Mouse (Mus musculus) heart, adult 2 months (tissue): ENCODE results near the gene Dmrt3. TPM values are rescaled to one million over a fixed set of nuclear protein-coding genes. Genes with fewer than 3 reads are reported as not detected.
A peak's percentile ranks its signal among the peaks of the same experiment; 100 is the strongest.

Experiments
- DNase-seq, 2 experiments: peaks; one replicate each; pipeline ENCODE4 v3.0.0; 2021
- H3K27ac ChIP-seq: fragments of 200-600 bp; 2 replicates; pipeline ENCODE4 v1.8.1; 2022
- H3K27me3 ChIP-seq: fragments of 200-500 bp; 2 replicates; pipeline ENCODE4 v1.6.1; 2012; ENCODE audit warnings: mild to moderate bottlenecking, low read length, inconsistent platforms, mixed read lengths; ENCODE audit not compliant: control insufficient read depth, insufficient read depth
- H3K36me3 ChIP-seq: fragments of 200-500 bp; 2 replicates; pipeline ENCODE4 v1.6.1; 2012; ENCODE audit warnings: low read length, inconsistent platforms; ENCODE audit not compliant: control insufficient read depth, insufficient read depth
- H3K4me1 ChIP-seq: fragments of 200-500 bp; 2 replicates; pipeline ENCODE4 v1.6.1; 2011; ENCODE audit warnings: low read length; ENCODE audit not compliant: control insufficient read depth, insufficient read depth
- H3K4me3 ChIP-seq: fragments of 200-600 bp; 2 replicates; pipeline ENCODE4 v1.8.1; 2022
- H3K79me2 ChIP-seq: fragments of 200-500 bp; replicated peaks from 2 replicates; pipeline ENCODE4 v1.6.1; 2012; ENCODE audit warnings: mild to moderate bottlenecking, inconsistent platforms, low read length, moderate library complexity, mixed read lengths; ENCODE audit not compliant: control insufficient read depth, insufficient read depth
- H3K9ac ChIP-seq: fragments of 200-500 bp; 2 replicates; pipeline ENCODE4 v1.6.1; 2012; ENCODE audit warnings: low read depth, mild to moderate bottlenecking, control low read depth, inconsistent platforms, low read length, mixed read lengths
- CTCF ChIP-seq: fragments of 200-600 bp; IDR thresholded peaks from 2 replicates; pipeline ENCODE4 v1.8.1; 2022; ENCODE audit warnings: antibody characterized with exemption, mild to moderate bottlenecking, moderate library complexity
- EP300 ChIP-seq: fragments of 200-500 bp; IDR thresholded peaks from 2 replicates; pipeline ENCODE4 v1.6.1; 2011; ENCODE audit warnings: low read depth, low read length, control low read depth; ENCODE audit not compliant: insufficient read depth
- POLR2A ChIP-seq: fragments of 200-500 bp; IDR thresholded peaks from 2 replicates; pipeline ENCODE4 v1.6.1; 2011; ENCODE audit warnings: mild to moderate bottlenecking, low read depth, low read length, control low read depth; ENCODE audit not compliant: insufficient read depth
- WGBS: fragments of 180-500 bp; shearing (Covaris S2); methylation state at CpG from one replicate; pipeline ENCODE4 v1.1.7; 2018; 5-methylcytosine and 5-hydroxymethylcytosine counted together
- intact Hi-C: fragments of 180-260 bp; cut with DNase I; formaldehyde crosslinking; loops from one replicate; pipeline ENCODE4 v1.15.1; 2025
- polyA plus RNA-seq: library from polyadenylated mRNA; depleted of rRNA; stranded (reverse); fragments of >200 nt; gene quantifications from 2 replicates; pipeline ENCODE4 v1.2.3, GENCODE M21; 2012
- total RNA-seq, 2 experiments: library from RNA; stranded (reverse); gene quantifications; 2 replicates each; pipeline ENCODE4 v1.2.3; 2021

Dmrt3 gene
- total and polyA plus RNA-seq, 3 experiments, result 0.37 TPM; not detected in 2

- 15% methylated on average over 22 of the region's 22 CpGs for WGBS
- Histone ChIP-seq H3K4me1 (no peaks in the 10 kb centered on the region), H3K27ac (no peak overlapping the region), H3K27me3 (no peaks in the 10 kb centered on the region), H3K36me3 (no peaks in the 10 kb centered on the region), H3K4me3 (no peak overlapping the region), H3K9ac (no peak overlapping the region), H3K79me2 (no peaks in the 10 kb centered on the region)
- TF ChIP-seq CTCF, result peak; percentile 92
- no peak for TF ChIP-seq POLR2A
- 0 out of 2 replicates have a peak, but pooled peaks have one; percentile 30 for TF ChIP-seq EP300
- DNase-seq, result peak; percentile 46 to 64
- intact Hi-C loops, result loop anchor here (2.0 kb wide), 1 partner anchor 89 kb away; no protein-coding TSS in a partner anchor
Observed at GRCm38 (mm10) chr19:25635622-25636244, 25.6 kb downstream of the Dmrt3 start.

GRCm38 (mm10) chr19:25638766-25639361, 28.8 kb downstream of the Dmrt3 start:
- TF ChIP-seq POLR2A (no peak), CTCF (no peak), EP300 (no peak)
- Histone ChIP-seq H3K79me2 (no peaks in the 10 kb centered on the region), H3K4me3 (no peak overlapping the region), H3K9ac (no peak overlapping the region), H3K4me1 (no peaks in the 10 kb centered on the region), H3K36me3 (no peaks in the 10 kb centered on the region), H3K27me3 (no peaks in the 10 kb centered on the region), H3K27ac (no peak overlapping the region)
- intact Hi-C loops, result no loop called here
- DNase-seq, result no peak
- WGBS, result 67% methylated on average over 11 of the region's 11 CpGs

GRCm38 (mm10) chr19:25641786-25642185, 31.7 kb downstream of the Dmrt3 start:
- Histone ChIP-seq H3K79me2 (no peaks in the 10 kb centered on the region), H3K36me3 (no peaks in the 10 kb centered on the region), H3K4me3 (no peak overlapping the region), H3K27me3 (no peaks in the 10 kb centered on the region), H3K27ac (no peak overlapping the region), H3K4me1 (no peaks in the 10 kb centered on the region), H3K9ac (no peak overlapping the region)
- no peak for DNase-seq
- TF ChIP-seq EP300 (no peak), CTCF (no peak), POLR2A (no peak)
- intact Hi-C loops, result no loop called here
- WGBS, result 74% methylated on average over 6 of the region's 6 CpGs

GRCm38 (mm10) chr19:25647136-25647535, 37.0 kb downstream of the Dmrt3 start:
- Histone ChIP-seq H3K79me2 (no peaks in the 10 kb centered on the region), H3K27ac (no peak overlapping the region), H3K4me3 (no peak overlapping the region), H3K27me3 (no peaks in the 10 kb centered on the region), H3K9ac (no peak overlapping the region), H3K36me3 (no peaks in the 10 kb centered on the region), H3K4me1 (no peaks in the 10 kb centered on the region)
- intact Hi-C loops, result no loop called here
- DNase-seq, result no peak
- WGBS, result 62% methylated on average over 3 of the region's 3 CpGs
- TF ChIP-seq POLR2A, result no peak
- TF ChIP-seq EP300, result no peak
- no peak for TF ChIP-seq CTCF

- no peaks in the 10 kb centered on the region for H3K79me2 ChIP-seq
- no peak overlapping the region for H3K9ac ChIP-seq
- H3K4me1 ChIP-seq, result no peaks in the 10 kb centered on the region
- no peaks in the 10 kb centered on the region for H3K27me3 ChIP-seq
- H3K27ac ChIP-seq, result no peak overlapping the region
- no peak overlapping the region for H3K4me3 ChIP-seq
- WGBS, result 56% methylated on average over 4 of the region's 4 CpGs
- intact Hi-C loops, result no loop called here
- DNase-seq, result no peak
- H3K36me3 ChIP-seq, result no peaks in the 10 kb centered on the region
- TF ChIP-seq POLR2A, result no peak
- TF ChIP-seq CTCF, result no peak
- TF ChIP-seq EP300, result no peak
Observed at GRCm38 (mm10) chr19:25648701-25649100, 38.6 kb downstream of the Dmrt3 start.

GRCm38 (mm10) chr19:25650474-25650873, 40.4 kb downstream of the Dmrt3 start:
- Histone ChIP-seq H3K4me1 (no peaks in the 10 kb centered on the region), H3K36me3 (no peaks in the 10 kb centered on the region), H3K79me2 (no peaks in the 10 kb centered on the region), H3K9ac (no peak overlapping the region), H3K27me3 (no peaks in the 10 kb centered on the region), H3K27ac (no peak overlapping the region), H3K4me3 (no peak overlapping the region)
- no peak for DNase-seq
- WGBS, result 55% methylated on average over 10 of the region's 10 CpGs
- no peak for TF ChIP-seq EP300
- TF ChIP-seq CTCF, result no peak
- TF ChIP-seq POLR2A, result no peak
- intact Hi-C loops, result no loop called here
